Mouse (Mus musculus): ENCODE results near the gene Dlg2. TPM values are rescaled to one million over a fixed set of nuclear protein-coding genes. Genes with fewer than 3 reads are reported as not detected.

The Dlg2 gene
- polyA plus RNA-seq, 1 experiment from 2014 or later, result 0.51 TPM

GRCm38 (mm10) chr7:91345073-91345472, 868.6 kb downstream of the Dlg2 start:
- Histone ChIP-seq H3K9me3 (replicated peaks; ENCODE audit: control insufficient read depth, low read length) (no peaks in the 10 kb centered on the region), H3K27me3 (ENCODE audit: control insufficient read depth, insufficient read depth, low read depth, low read length) (no peaks in the 10 kb centered on the region), H3K9ac (ENCODE audit: low read depth, low read length) (no peak overlapping the region), H3K4me3 (ENCODE audit: low read depth, low read length) (no peak overlapping the region), H3K36me3 (ENCODE audit: control insufficient read depth, insufficient read depth) (no peaks in the 10 kb centered on the region), H3K27ac (ENCODE audit: low read length) (no peak overlapping the region), H3K4me1 (ENCODE audit: control insufficient read depth, low read depth, low read length) (no peaks in the 10 kb centered on the region), H3K4me2 (ENCODE audit: low read depth, low read length) (no peak overlapping the region)
- no peak for ATAC-seq (ENCODE audit: low read depth)

GRCm38 (mm10) chr7:91369821-91370321, 893.4 kb downstream of the Dlg2 start:
- Histone ChIP-seq H3K36me3 (ENCODE audit: control insufficient read depth, insufficient read depth) (no peaks in the 10 kb centered on the region), H3K4me3 (ENCODE audit: low read depth, low read length) (no peak overlapping the region), H3K27me3 (ENCODE audit: control insufficient read depth, insufficient read depth, low read depth, low read length) (no peaks in the 10 kb centered on the region), H3K9ac (ENCODE audit: low read depth, low read length) (no peak overlapping the region), H3K4me2 (ENCODE audit: low read depth, low read length) (no peak overlapping the region), H3K9me3 (replicated peaks; ENCODE audit: control insufficient read depth, low read length) (no peaks in the 10 kb centered on the region), H3K27ac (ENCODE audit: low read length) (no peak overlapping the region), H3K4me1 (ENCODE audit: control insufficient read depth, low read depth, low read length) (no peaks in the 10 kb centered on the region)
- no peak for ATAC-seq (ENCODE audit: low read depth)
- WGBS (ENCODE audit: insufficient replicate concordance), result 53% methylated on average over 10 of the region's 10 CpGs

DNA sequence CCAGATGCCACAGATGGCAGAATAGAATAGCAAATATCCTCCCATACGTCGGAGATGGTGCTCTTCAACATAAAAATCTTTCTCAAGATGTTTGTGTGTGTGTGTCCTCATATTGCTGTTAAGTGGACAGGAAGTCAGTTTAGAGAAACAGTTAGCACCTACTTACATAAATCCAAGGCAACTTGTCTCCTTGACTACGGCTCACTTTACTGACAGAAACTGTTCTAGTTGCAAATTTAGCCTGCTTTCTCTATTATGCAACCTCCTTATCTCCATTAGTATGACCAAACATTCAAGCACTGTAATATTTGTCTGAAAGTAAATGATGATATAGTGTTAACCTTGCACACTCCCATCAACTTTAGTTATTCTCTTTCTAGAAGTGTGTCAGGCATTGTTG, 905.8 kb downstream of the Dlg2 start:
- ATAC-seq (ENCODE audit: low read depth), result no peak
- H3K36me3 ChIP-seq (ENCODE audit: control insufficient read depth, insufficient read depth), result no peaks in the 10 kb centered on the region
- no peak overlapping the region for H3K4me3 ChIP-seq (ENCODE audit: low read depth, low read length)
- H3K9me3 ChIP-seq (replicated peaks; ENCODE audit: control insufficient read depth, low read length), result no peaks in the 10 kb centered on the region
- WGBS (ENCODE audit: insufficient replicate concordance), result 54% methylated on average over 3 of the region's 3 CpGs
- H3K4me2 ChIP-seq (ENCODE audit: low read depth, low read length), result no peak overlapping the region
- no peaks in the 10 kb centered on the region for H3K4me1 ChIP-seq (ENCODE audit: control insufficient read depth, low read depth, low read length)
- H3K27ac ChIP-seq (ENCODE audit: low read length), result no peak overlapping the region
- H3K27me3 ChIP-seq (ENCODE audit: control insufficient read depth, insufficient read depth, low read depth, low read length), result no peaks in the 10 kb centered on the region
- H3K9ac ChIP-seq (ENCODE audit: low read depth, low read length), result no peak overlapping the region

GRCm38 (mm10) chr7:91383873-91384272, 907.4 kb downstream of the Dlg2 start:
- Histone ChIP-seq H3K27ac (ENCODE audit: low read length) (no peak overlapping the region), H3K4me3 (ENCODE audit: low read depth, low read length) (no peak overlapping the region), H3K36me3 (ENCODE audit: control insufficient read depth, insufficient read depth) (no peaks in the 10 kb centered on the region), H3K27me3 (ENCODE audit: control insufficient read depth, insufficient read depth, low read depth, low read length) (no peaks in the 10 kb centered on the region), H3K4me2 (ENCODE audit: low read depth, low read length) (no peak overlapping the region), H3K4me1 (ENCODE audit: control insufficient read depth, low read depth, low read length) (no peaks in the 10 kb centered on the region), H3K9me3 (replicated peaks; ENCODE audit: control insufficient read depth, low read length) (no peaks in the 10 kb centered on the region), H3K9ac (ENCODE audit: low read depth, low read length) (no peak overlapping the region)
- no peak for ATAC-seq (ENCODE audit: low read depth)
- WGBS (ENCODE audit: insufficient replicate concordance), result 9% methylated on average over 1 of the region's 1 CpGs

DNA sequence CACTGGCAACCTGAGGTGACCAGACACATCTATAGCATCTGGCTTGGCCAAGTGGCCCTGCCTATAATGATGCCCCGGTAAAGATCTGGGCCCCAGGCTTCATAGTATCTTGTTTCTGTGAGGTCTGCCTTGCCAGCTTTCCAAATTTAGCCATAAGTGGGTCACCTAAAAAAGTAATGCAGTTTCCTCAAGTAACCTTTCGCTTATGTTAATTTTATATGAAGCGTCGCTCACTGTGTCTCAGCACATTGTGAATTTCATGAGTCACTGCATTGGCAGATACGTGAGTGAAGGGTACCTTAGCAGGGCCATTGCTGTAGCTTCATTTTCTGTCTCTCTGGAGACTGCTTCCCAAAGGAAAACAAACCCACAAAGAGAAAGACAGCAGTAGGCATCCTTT, 912.8 kb downstream of the Dlg2 start:
- WGBS (ENCODE audit: insufficient replicate concordance), result 68% methylated on average over 5 of the region's 5 CpGs

GRCm38 (mm10) chr7:91397827-91398226, 921.4 kb downstream of the Dlg2 start:
- no peak overlapping the region for H3K4me2 ChIP-seq (ENCODE audit: low read depth, low read length)
- no peak for ATAC-seq (ENCODE audit: low read depth)
- no peaks in the 10 kb centered on the region for H3K9me3 ChIP-seq (replicated peaks; ENCODE audit: control insufficient read depth, low read length)
- no peaks in the 10 kb centered on the region for H3K4me1 ChIP-seq (ENCODE audit: control insufficient read depth, low read depth, low read length)
- H3K36me3 ChIP-seq (ENCODE audit: control insufficient read depth, insufficient read depth), result no peaks in the 10 kb centered on the region
- no peaks in the 10 kb centered on the region for H3K27me3 ChIP-seq (ENCODE audit: control insufficient read depth, insufficient read depth, low read depth, low read length)
- no peak overlapping the region for H3K4me3 ChIP-seq (ENCODE audit: low read depth, low read length)
- no peak overlapping the region for H3K9ac ChIP-seq (ENCODE audit: low read depth, low read length)
- no peak overlapping the region for H3K27ac ChIP-seq (ENCODE audit: low read length)
- WGBS (ENCODE audit: insufficient replicate concordance), result 27% methylated on average over 3 of the region's 3 CpGs

More for the DNA sequence above, 912.8 kb downstream of the Dlg2 start:
- no peaks in the 10 kb centered on the region for H3K9me3 ChIP-seq (replicated peaks; ENCODE audit: control insufficient read depth, low read length)
- no peak for ATAC-seq (ENCODE audit: low read depth)
- H3K4me2 ChIP-seq (ENCODE audit: low read depth, low read length), result no peak overlapping the region
- no peaks in the 10 kb centered on the region for H3K4me1 ChIP-seq (ENCODE audit: control insufficient read depth, low read depth, low read length)
- H3K27me3 ChIP-seq (ENCODE audit: control insufficient read depth, insufficient read depth, low read depth, low read length), result no peaks in the 10 kb centered on the region
- no peak overlapping the region for H3K9ac ChIP-seq (ENCODE audit: low read depth, low read length)
- no peaks in the 10 kb centered on the region for H3K36me3 ChIP-seq (ENCODE audit: control insufficient read depth, insufficient read depth)
- H3K4me3 ChIP-seq (ENCODE audit: low read depth, low read length), result no peak overlapping the region
- no peak overlapping the region for H3K27ac ChIP-seq (ENCODE audit: low read length)

DNA sequence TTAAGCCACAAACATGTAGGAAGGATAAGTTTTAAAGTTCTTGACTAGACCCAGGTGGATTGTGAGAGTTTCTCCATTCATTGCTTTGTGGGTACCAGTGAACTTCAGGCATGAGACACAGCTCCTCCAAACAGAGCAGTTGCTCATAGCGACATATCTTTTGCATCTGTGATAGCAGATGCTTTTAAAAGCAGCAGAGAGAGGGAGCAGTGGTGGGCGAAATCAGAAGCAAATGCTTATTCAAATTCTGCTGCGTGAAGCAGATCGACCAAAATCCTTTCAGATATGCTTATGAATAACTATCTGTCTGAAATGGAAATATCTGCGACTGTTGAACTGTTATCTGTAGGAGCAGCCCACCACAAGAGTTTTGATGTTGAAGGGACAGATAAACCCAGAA, 935.6 kb downstream of the Dlg2 start:
- no peak overlapping the region for H3K4me3 ChIP-seq (ENCODE audit: low read depth, low read length)
- H3K9me3 ChIP-seq (replicated peaks; ENCODE audit: control insufficient read depth, low read length), result no peaks in the 10 kb centered on the region
- no peak overlapping the region for H3K4me2 ChIP-seq (ENCODE audit: low read depth, low read length)
- WGBS (ENCODE audit: insufficient replicate concordance), result 56% methylated on average over 5 of the region's 5 CpGs
- no peak for ATAC-seq (ENCODE audit: low read depth)
- no peaks in the 10 kb centered on the region for H3K4me1 ChIP-seq (ENCODE audit: control insufficient read depth, low read depth, low read length)
- no peak overlapping the region for H3K9ac ChIP-seq (ENCODE audit: low read depth, low read length)
- no peaks in the 10 kb centered on the region for H3K27me3 ChIP-seq (ENCODE audit: control insufficient read depth, insufficient read depth, low read depth, low read length)
- no peaks in the 10 kb centered on the region for H3K36me3 ChIP-seq (ENCODE audit: control insufficient read depth, insufficient read depth)
- no peak overlapping the region for H3K27ac ChIP-seq (ENCODE audit: low read length)

DNA sequence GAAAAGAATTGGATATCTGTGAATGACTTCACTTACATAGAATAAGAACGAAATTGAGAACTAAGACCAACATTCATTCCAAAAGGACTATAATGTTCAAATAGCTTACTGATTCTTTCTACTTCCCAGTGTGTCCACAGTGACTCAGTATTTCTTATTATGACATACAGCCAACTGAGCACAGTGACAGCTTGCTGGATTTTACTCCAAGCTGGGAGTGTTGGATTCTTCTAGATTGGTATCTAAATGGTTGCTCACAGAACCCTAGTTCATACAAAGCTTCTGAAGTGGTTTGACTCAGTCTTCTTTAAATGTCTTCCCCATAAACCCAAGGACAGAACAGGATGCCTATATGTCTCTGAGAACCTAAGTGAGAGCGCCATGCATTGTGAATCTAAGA, 937.7 kb downstream of the Dlg2 start:
- H3K27me3 ChIP-seq (ENCODE audit: control insufficient read depth, insufficient read depth, low read depth, low read length), result no peaks in the 10 kb centered on the region
- H3K36me3 ChIP-seq (ENCODE audit: control insufficient read depth, insufficient read depth), result no peaks in the 10 kb centered on the region
- H3K4me3 ChIP-seq (ENCODE audit: low read depth, low read length), result no peak overlapping the region
- H3K4me2 ChIP-seq (ENCODE audit: low read depth, low read length), result no peak overlapping the region
- no peaks in the 10 kb centered on the region for H3K9me3 ChIP-seq (replicated peaks; ENCODE audit: control insufficient read depth, low read length)
- no peak for ATAC-seq (ENCODE audit: low read depth)
- no peak overlapping the region for H3K27ac ChIP-seq (ENCODE audit: low read length)
- no peak overlapping the region for H3K9ac ChIP-seq (ENCODE audit: low read depth, low read length)
- WGBS (ENCODE audit: insufficient replicate concordance), result 63% methylated on average over 2 of the region's 2 CpGs
- H3K4me1 ChIP-seq (ENCODE audit: control insufficient read depth, low read depth, low read length), result no peaks in the 10 kb centered on the region

GRCm38 (mm10) chr7:91414749-91415148, 938.3 kb downstream of the Dlg2 start:
- Histone ChIP-seq H3K9me3 (replicated peaks; ENCODE audit: control insufficient read depth, low read length) (no peaks in the 10 kb centered on the region), H3K4me1 (ENCODE audit: control insufficient read depth, low read depth, low read length) (no peaks in the 10 kb centered on the region), H3K36me3 (ENCODE audit: control insufficient read depth, insufficient read depth) (no peaks in the 10 kb centered on the region), H3K4me2 (ENCODE audit: low read depth, low read length) (no peak overlapping the region), H3K27me3 (ENCODE audit: control insufficient read depth, insufficient read depth, low read depth, low read length) (no peaks in the 10 kb centered on the region), H3K4me3 (ENCODE audit: low read depth, low read length) (no peak overlapping the region), H3K27ac (ENCODE audit: low read length) (no peak overlapping the region), H3K9ac (ENCODE audit: low read depth, low read length) (no peak overlapping the region)
- 55% methylated on average over 2 of the region's 2 CpGs for WGBS (ENCODE audit: insufficient replicate concordance)
- no peak for ATAC-seq (ENCODE audit: low read depth)

- WGBS (ENCODE audit: insufficient replicate concordance), result 54% methylated on average over 4 of the region's 4 CpGs
- no peak for ATAC-seq (ENCODE audit: low read depth)
These were observed 943.7 kb downstream of the Dlg2 start for GRCm38 (mm10) chr7:91420215-91420614.

More at GRCm38 (mm10) chr7:91420215-91420614, 943.7 kb downstream of the Dlg2 start:
- Histone ChIP-seq H3K27ac (ENCODE audit: low read length) (no peak overlapping the region), H3K9ac (ENCODE audit: low read depth, low read length) (no peak overlapping the region), H3K9me3 (replicated peaks; ENCODE audit: control insufficient read depth, low read length) (no peaks in the 10 kb centered on the region), H3K4me1 (ENCODE audit: control insufficient read depth, low read depth, low read length) (no peaks in the 10 kb centered on the region), H3K4me3 (ENCODE audit: low read depth, low read length) (no peak overlapping the region), H3K36me3 (ENCODE audit: control insufficient read depth, insufficient read depth) (no peaks in the 10 kb centered on the region), H3K4me2 (ENCODE audit: low read depth, low read length) (no peak overlapping the region), H3K27me3 (ENCODE audit: control insufficient read depth, insufficient read depth, low read depth, low read length) (no peaks in the 10 kb centered on the region)

Data from liver, embryonic 16.5 days (tissue).